Mouse (Mus musculus) layer of hippocampus, postnatal 10 days (tissue): ENCODE measurements around the gene Klk1b4. TPM values are rescaled to one million over a fixed set of nuclear protein-coding genes. Genes with fewer than 3 reads are reported as not detected.

Source experiments
- DNase-seq, 2 experiments: peaks; one replicate each; pipeline ENCODE4 v3.0.0; 2021; ENCODE audit warnings: low spot score in 2 of 2
- total RNA-seq, 2 experiments: library from RNA; stranded (reverse); gene quantifications; 2 replicates each; pipeline ENCODE4 v1.2.3; 2021

The Klk1b4 gene
- total RNA-seq, 2 experiments from 2014 or later: not detected

- DNase-seq: no peak
Measured at GRCm38 (mm10) chr7:44253023-44253616, 45.9 kb downstream of the Klk1b4 start.

GRCm38 (mm10) chr7:44254930-44255329 is 47.7 kb downstream of the Klk1b4 start:
- DNase-seq: no peak

- no peak for DNase-seq
Measured at GRCm38 (mm10) chr7:44257278-44257677, 50.0 kb downstream of the Klk1b4 start, which contains the start of gene Acp4. TSS of gene Acp4 (minus strand) at chr7:44257378.

GRCm38 (mm10) chr7:44260410-44260809 is 53.2 kb downstream of the Klk1b4 start:
- no peak for DNase-seq

GRCm38 (mm10) chr7:44261147-44261546 is 53.9 kb downstream of the Klk1b4 start, which contains the start of gene Gm15517:
TSS of gene Gm15517 (plus strand) at chr7:44261447.
- no peak for DNase-seq

Other genes starting within 250 kb of the Klk1b4 start
- gene Klk1b1, start 240.7 kb upstream of the Klk1b4 start, total RNA-seq: not detected
- gene Klk1b9, start 231.4 kb upstream of the Klk1b4 start, total RNA-seq: not detected
- gene Klk1b11, start 211.6 kb upstream of the Klk1b4 start, total RNA-seq: not detected
- gene Klk1b26, start 195.3 kb upstream of the Klk1b4 start, total RNA-seq: not detected
- not detected for gene Klk1b27, start 155.1 kb upstream of the Klk1b4 start, total RNA-seq
- gene Klk1b21, start 105.1 kb upstream of the Klk1b4 start, total RNA-seq: not detected
- gene Klk1b22, start 94.8 kb upstream of the Klk1b4 start, total RNA-seq: not detected
- gene Klk1b16, start 70.7 kb upstream of the Klk1b4 start, total RNA-seq: not detected
- not detected for gene Klk1b24, start 19.2 kb upstream of the Klk1b4 start, total RNA-seq
- not detected for gene Klk1b3, start 9.2 kb upstream of the Klk1b4 start, total RNA-seq
- not detected for gene Klk1b5, start 8.5 kb downstream of the Klk1b4 start, total RNA-seq
- gene Klk1, start 17.9 kb downstream of the Klk1b4 start, total RNA-seq: not detected
- not detected for gene Gm36864, start 28.7 kb downstream of the Klk1b4 start, total RNA-seq
- gene 1700028J19Rik, start 39.3 kb downstream of the Klk1b4 start, total RNA-seq: 1 to 10 TPM; 1.3 to 2.1 TPM
- 100 to 1,000 TPM; 117 to 139 TPM for gene 2410002F23Rik, start 39.3 kb downstream of the Klk1b4 start, total RNA-seq
- gene Acp4, start 49.9 kb downstream of the Klk1b4 start, total RNA-seq: not detected
- not detected for gene Gm15517, start 54.0 kb downstream of the Klk1b4 start, total RNA-seq
- gene Clec11a, start 99.5 kb downstream of the Klk1b4 start, total RNA-seq: 1 to 10 TPM; 1.9 TPM
- gene Shank1, start 102.8 kb downstream of the Klk1b4 start, total RNA-seq: 100 to 1,000 TPM; 439 to 476 TPM
- 10 to 100 TPM; 84.0 to 90.2 TPM for gene Syt3, start 176.7 kb downstream of the Klk1b4 start, total RNA-seq
- gene 1700008O03Rik, start 178.4 kb downstream of the Klk1b4 start, total RNA-seq: 1 to 10 TPM; 4.3 to 5.0 TPM
- gene Lrrc4b, start 221.6 kb downstream of the Klk1b4 start, total RNA-seq: 100 to 1,000 TPM; 338 to 365 TPM